Mouse (Mus musculus) liver, postnatal 0 days (tissue): ENCODE results near the gene Depdc1b. TPM values are rescaled to one million over a fixed set of nuclear protein-coding genes. Genes with fewer than 3 reads are reported as not detected.
A peak's percentile ranks its signal among the peaks of the same experiment; 100 is the strongest.

Experiments used
- ATAC-seq: fragments of 200-750 bp; cut with Nextera tagmentation; 2 replicates; pipeline ENCODE4 v1.8.0; 2017; ENCODE audit warnings: mild to moderate bottlenecking, moderate library complexity
- DNase-seq: peaks from one replicate; pipeline ENCODE4 v3.0.0-alpha.2; 2016
- H3K27ac ChIP-seq: fragments of 300-500 bp; sonication (generic); 2 replicates; pipeline ENCODE4 v1.5.1; 2014; ENCODE audit warnings: antibody characterized with exemption, moderate library complexity, mild to moderate bottlenecking, low read depth
- H3K27me3 ChIP-seq: fragments of 300-500 bp; sonication (generic); 2 replicates; pipeline ENCODE4 v1.6.1; 2014; ENCODE audit warnings: low read length, control low read depth, mixed read lengths; ENCODE audit not compliant: insufficient read depth
- H3K36me3 ChIP-seq: fragments of 300-500 bp; sonication (generic); replicated peaks from 2 replicates; pipeline ENCODE4 v1.6.1; 2014; ENCODE audit warnings: mild to moderate bottlenecking, control low read depth, low read length, moderate library complexity, mixed read lengths; ENCODE audit not compliant: insufficient read depth
- H3K4me1 ChIP-seq: fragments of 300-500 bp; sonication (generic); 2 replicates; pipeline ENCODE4 v1.6.1; 2014; ENCODE audit warnings: antibody characterized with exemption, mild to moderate bottlenecking, control low read depth; ENCODE audit not compliant: insufficient read depth
- H3K4me2 ChIP-seq: fragments of 300-500 bp; sonication (generic); 2 replicates; pipeline ENCODE4 v1.6.1; 2014; ENCODE audit warnings: low read depth, mild to moderate bottlenecking, low read length, moderate library complexity, mixed read lengths
- H3K4me3 ChIP-seq: fragments of 300-500 bp; sonication (generic); 2 replicates; pipeline ENCODE4 v1.5.1; 2014; ENCODE audit warnings: low read depth, low read length
- H3K9ac ChIP-seq: fragments of 300-500 bp; sonication (generic); replicated peaks from 2 replicates; pipeline ENCODE4 v1.6.1; 2014; ENCODE audit warnings: mild to moderate bottlenecking, moderate library complexity
- H3K9me3 ChIP-seq: fragments of 300-500 bp; sonication (generic); 2 replicates; pipeline ENCODE4 v1.6.1; 2016; ENCODE audit warnings: mild to moderate bottlenecking, control low read depth, low read length, mixed read lengths
- CTCF ChIP-seq: sonication (generic); IDR thresholded peaks from 2 replicates; pipeline ENCODE4 v1.5.1; 2016; ENCODE audit warnings: antibody characterized with exemption, low read depth
- EP300 ChIP-seq: IDR thresholded peaks from 2 replicates; pipeline ENCODE4 v1.6.1; 2016; ENCODE audit warnings: antibody characterized with exemption, low read depth, mild to moderate bottlenecking
- WGBS: fragments of 180-500 bp; shearing (Covaris S2); extraction: QIAGEN DNeasy Blood & Tissue Kit; methylation state at CpG from one replicate; pipeline ENCODE4 v1.1.7; 2014; ENCODE audit not compliant: insufficient replicate concordance; 5-methylcytosine and 5-hydroxymethylcytosine counted together
- polyA plus RNA-seq: library from polyadenylated mRNA; unstranded; fragments of >200 nt; fragmentation: Nextera tagmentation; extraction: Ambion mirVana; gene quantifications from 2 replicates; pipeline ENCODE4 v1.2.1, GENCODE M21; 2015

Gene Depdc1b
- polyA plus RNA-seq, 1 experiment from 2014 or later = 6.5 TPM

GRCm38 (mm10) chr13:108381161-108381560 lies 65.0 kb downstream of the Depdc1b start:
- DNase-seq (no peak), ATAC-seq (no peak)
- Histone ChIP-seq H3K4me3 (no peak overlapping the region), H3K27me3 (no peaks in the 10 kb centered on the region), H3K36me3 (peaks cover 33% of the 10 kb centered on the region), H3K9ac (no peak overlapping the region), H3K27ac (no peak overlapping the region), H3K4me1 (no peaks in the 10 kb centered on the region), H3K9me3 (no peaks in the 10 kb centered on the region), H3K4me2 (no peak overlapping the region)
- TF ChIP-seq EP300 (no peak), CTCF (no peak)
- 81% methylated on average over 3 of the region's 3 CpGs for WGBS

DNA sequence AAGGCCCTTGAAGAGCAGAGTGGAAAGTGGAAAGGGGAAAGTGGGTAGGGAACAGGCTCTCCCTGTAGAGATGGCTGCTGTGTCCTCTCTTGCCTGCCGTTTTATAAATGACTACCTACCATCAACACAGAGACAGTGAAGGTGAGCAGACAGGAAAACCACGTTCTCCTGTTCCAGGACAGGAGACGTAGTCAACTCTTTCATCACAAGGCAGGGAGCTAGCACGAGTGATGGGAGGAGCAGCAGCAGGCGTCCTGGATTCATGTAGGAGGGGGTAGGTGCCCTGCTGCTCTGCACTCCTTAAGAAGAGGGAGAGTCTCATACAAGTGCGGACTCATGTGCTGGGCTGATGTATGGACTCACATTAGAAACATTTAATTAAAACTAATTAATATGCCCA lies 66.9 kb downstream of the Depdc1b start:
- Histone ChIP-seq H3K9ac (no peak overlapping the region), H3K9me3 (no peaks in the 10 kb centered on the region), H3K27ac (no peak overlapping the region), H3K36me3 (peaks cover 36% of the 10 kb centered on the region), H3K4me3 (no peak overlapping the region), H3K4me1 (no peaks in the 10 kb centered on the region), H3K4me2 (no peak overlapping the region), H3K27me3 (no peaks in the 10 kb centered on the region)
- 79% methylated on average over 6 of the region's 6 CpGs for WGBS
- ATAC-seq (no peak), DNase-seq (no peak)
- no peak for TF ChIP-seq CTCF
- no peak for TF ChIP-seq EP300

GRCm38 (mm10) chr13:108386058-108386457 lies 69.9 kb downstream of the Depdc1b start:
- ATAC-seq (no peak), DNase-seq (no peak)
- WGBS = 93% methylated on average over 9 of the region's 9 CpGs
- Histone ChIP-seq H3K4me1 (no peaks in the 10 kb centered on the region), H3K4me2 (no peak overlapping the region), H3K9ac (no peak overlapping the region), H3K9me3 (no peaks in the 10 kb centered on the region), H3K27ac (no peak overlapping the region), H3K27me3 (no peaks in the 10 kb centered on the region), H3K36me3 (peaks cover 35% of the 10 kb centered on the region), H3K4me3 (no peak overlapping the region)
- TF ChIP-seq EP300 (no peak), CTCF (no peak)

GRCm38 (mm10) chr13:108390565-108390964 lies 74.4 kb downstream of the Depdc1b start:
- H3K9ac ChIP-seq = no peak overlapping the region
- 0% methylated on average over 1 of the region's 1 CpGs for WGBS
- no peaks in the 10 kb centered on the region for H3K4me1 ChIP-seq
- no peak overlapping the region for H3K27ac ChIP-seq
- H3K4me2 ChIP-seq = no peak overlapping the region
- H3K4me3 ChIP-seq = no peak overlapping the region
- no peaks in the 10 kb centered on the region for H3K27me3 ChIP-seq
- H3K9me3 ChIP-seq = no peaks in the 10 kb centered on the region
- TF ChIP-seq CTCF = peak; percentile 81
- TF ChIP-seq EP300 = no peak
- peak; percentile 52 for DNase-seq
- H3K36me3 ChIP-seq = peaks cover 11% of the 10 kb centered on the region
- 0 out of 2 replicates have a peak, but pooled peaks have one; percentile 38 for ATAC-seq

DNA sequence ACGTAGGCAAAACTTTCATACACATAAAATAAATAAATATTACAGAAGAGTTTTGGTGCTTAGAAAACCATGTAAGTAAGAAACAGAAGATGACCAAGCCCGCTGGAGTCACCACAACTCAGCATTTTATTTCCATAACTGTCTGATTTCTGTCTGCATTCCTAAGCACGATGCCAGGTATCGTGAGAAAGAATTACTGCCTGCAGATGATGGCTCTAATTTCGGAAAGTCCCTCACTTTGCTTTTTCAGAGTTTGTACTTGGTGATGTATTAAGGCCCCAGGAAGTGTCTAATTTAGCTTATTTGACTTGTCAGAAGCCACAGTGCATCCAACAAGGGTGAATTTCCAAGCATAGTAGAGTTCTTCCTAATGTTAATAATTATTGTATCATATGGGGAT lies 87.1 kb downstream of the Depdc1b start:
- no peak for TF ChIP-seq EP300
- TF ChIP-seq CTCF = no peak
- no peaks in the 10 kb centered on the region for H3K9me3 ChIP-seq
- WGBS = 92% methylated on average over 5 of the region's 5 CpGs
- H3K9ac ChIP-seq = no peak overlapping the region
- no peak overlapping the region for H3K27ac ChIP-seq
- no peaks in the 10 kb centered on the region for H3K36me3 ChIP-seq
- no peaks in the 10 kb centered on the region for H3K4me1 ChIP-seq
- H3K4me3 ChIP-seq = no peak overlapping the region
- H3K27me3 ChIP-seq = no peaks in the 10 kb centered on the region
- H3K4me2 ChIP-seq = no peak overlapping the region
- no peak for DNase-seq
- ATAC-seq = no peak

DNA sequence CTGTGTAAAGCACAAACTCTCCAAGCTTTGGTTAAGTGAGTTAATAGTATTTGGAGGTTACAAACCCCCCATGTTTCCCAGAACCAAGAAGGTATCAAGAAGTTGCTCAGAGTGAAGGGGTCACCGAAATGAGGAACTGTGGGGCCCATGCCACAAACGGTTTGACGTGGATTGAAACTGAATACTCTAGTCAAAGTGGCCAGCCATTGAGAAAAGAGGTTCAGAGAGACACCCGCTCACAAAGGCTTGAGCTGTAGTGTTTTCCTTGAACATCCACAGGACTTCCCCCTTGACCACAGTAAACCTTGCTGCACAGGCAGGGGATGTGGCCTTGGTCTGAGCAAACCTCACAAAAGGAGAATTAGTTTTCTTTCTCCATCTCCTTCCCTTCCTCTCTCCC lies 88.2 kb downstream of the Depdc1b start:
- DNase-seq (no peak), ATAC-seq (no peak)
- no peak overlapping the region for H3K4me2 ChIP-seq
- no peaks in the 10 kb centered on the region for H3K4me1 ChIP-seq
- 39% methylated on average over 4 of the region's 4 CpGs for WGBS
- no peaks in the 10 kb centered on the region for H3K9me3 ChIP-seq
- TF ChIP-seq EP300 (no peak), CTCF (no peak)
- H3K27me3 ChIP-seq = no peaks in the 10 kb centered on the region
- no peaks in the 10 kb centered on the region for H3K36me3 ChIP-seq
- no peak overlapping the region for H3K4me3 ChIP-seq
- H3K9ac ChIP-seq = no peak overlapping the region
- H3K27ac ChIP-seq = no peak overlapping the region; the same call in 1 of the 2 replicates

DNA sequence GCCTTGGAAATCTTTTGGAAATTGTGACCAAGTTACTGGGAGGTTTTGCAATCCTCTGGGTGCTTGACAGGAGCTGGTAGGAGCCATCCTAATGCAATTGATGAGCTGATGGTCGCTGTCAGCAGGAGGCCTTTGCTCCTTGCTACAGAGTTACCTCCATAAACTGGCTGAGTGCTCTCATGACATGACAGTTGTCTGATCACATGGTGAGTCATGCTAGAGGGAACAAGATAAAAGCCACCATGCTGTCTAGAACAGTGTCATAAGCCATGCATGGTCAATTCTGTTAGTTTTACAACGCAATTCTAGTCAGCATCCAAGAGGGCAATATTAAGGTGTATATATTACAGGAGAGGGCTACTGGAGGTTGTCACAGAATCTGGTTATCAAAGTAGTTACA lies 99.3 kb downstream of the Depdc1b start:
- no peaks in the 10 kb centered on the region for H3K36me3 ChIP-seq
- DNase-seq = no peak
- H3K4me1 ChIP-seq = no peaks in the 10 kb centered on the region
- H3K27ac ChIP-seq = no peak overlapping the region
- H3K9ac ChIP-seq = no peak overlapping the region
- no peaks in the 10 kb centered on the region for H3K27me3 ChIP-seq
- no peak for ATAC-seq
- TF ChIP-seq CTCF (no peak), EP300 (no peak)
- H3K9me3 ChIP-seq = no peaks in the 10 kb centered on the region
- no peak overlapping the region for H3K4me3 ChIP-seq
- 73% methylated on average over 2 of the region's 2 CpGs for WGBS
- H3K4me2 ChIP-seq = no peak overlapping the region
